In the genomic region with DNA sequence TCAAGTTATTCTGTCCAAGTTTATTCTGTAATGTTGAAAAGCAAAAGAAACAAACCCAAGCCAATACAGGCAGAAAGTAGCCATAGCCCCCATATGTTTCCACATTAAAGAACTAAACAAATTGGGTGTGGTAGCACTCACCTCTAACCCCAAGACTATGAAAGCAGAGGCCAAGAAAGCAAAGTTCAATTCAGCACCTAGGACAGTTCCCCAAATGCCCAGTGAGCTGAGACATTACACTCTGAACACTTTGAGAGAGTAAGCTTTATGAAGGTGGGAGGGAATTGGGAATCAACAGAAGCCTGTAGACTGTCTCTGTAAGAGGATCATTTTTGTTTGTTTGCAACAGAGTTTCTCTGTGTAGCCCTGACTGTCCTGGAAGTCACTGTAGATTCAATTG, we compare ENCODE assay signal across 11 mouse cellular contexts.
DNase-seq lines count a peak whose midpoint lies in the region; ATAC-seq and TF ChIP-seq lines count a peak whose summit lies in the region.
"Had no signal": no experiment of that assay in that cellular context is flagged by ENCODE, and none has a peak within 500 bp of the region (broad histone marks: within the 10 kb centered on the region; RNA-seq: fewer than 3 reads in every experiment).

No protein-coding gene starts in this region.

- no peak for ATAC-seq in kidney, embryonic 16.5 days (ENCODE audit: low FRiP score, low TSS enrichment)
- no peak for ATAC-seq in intestine, postnatal 0 days
- ATAC-seq: Patski had no signal

- TF ChIP-seq CTCF in intestine, postnatal 0 days (IDR thresholded peaks at IDR 0.05; ENCODE audit: low read depth), result no peak

- H3K4me1 ChIP-seq in kidney, embryonic 16.5 days (ENCODE audit: insufficient read depth, low read length), result no peaks in the 10 kb centered on the region
- H3K4me1 ChIP-seq in limb, embryonic 10.5 days, result no peaks in the 10 kb centered on the region
- H3K4me1 ChIP-seq in intestine, postnatal 0 days (replicated peaks; ENCODE audit: control insufficient read depth, insufficient read depth, low read length), result no peaks in the 10 kb centered on the region

- H3K27me3 ChIP-seq in kidney, embryonic 16.5 days (ENCODE audit: insufficient read depth, low read length), result no peaks in the 10 kb centered on the region
- H3K27me3 ChIP-seq in limb, embryonic 10.5 days (ENCODE audit: low read depth, poor library complexity, severe bottlenecking), result no peaks in the 10 kb centered on the region
- H3K27me3 ChIP-seq in intestine, postnatal 0 days (replicated peaks; ENCODE audit: control insufficient read depth, insufficient read depth, low read length), result no peaks in the 10 kb centered on the region
- H3K27me3 ChIP-seq: Patski had no signal

- no peak overlapping the region for H3K4me3 ChIP-seq in kidney, embryonic 16.5 days (ENCODE audit: low read length)
- H3K4me3 ChIP-seq in limb, embryonic 10.5 days, result no peak overlapping the region
- H3K4me3 ChIP-seq in intestine, postnatal 0 days (ENCODE audit: low read depth, low read length), result no peak overlapping the region

- no peaks in the 10 kb centered on the region for H3K36me3 ChIP-seq in kidney, embryonic 16.5 days (ENCODE audit: insufficient read depth, low read length)
- no peaks in the 10 kb centered on the region for H3K36me3 ChIP-seq in limb, embryonic 10.5 days
- H3K36me3 ChIP-seq in intestine, postnatal 0 days (ENCODE audit: control insufficient read depth, insufficient read depth), result no peaks in the 10 kb centered on the region

- DNase-seq in kidney, adult 18-20 months, result peak; percentile 17
- DNase-seq in B cell, adult 2 months, result peak; percentile 20 to 29
- peak; percentile 43 for DNase-seq in c-Kit-positive CD71-positive TER-119-negative erythroid progenitor cells, embryonic 14.5 days (ENCODE audit: low read depth)
- peak; percentile 41 for DNase-seq in limb, embryonic 10.5 days (ENCODE audit: low spot score)
- no peak for DNase-seq in heart, postnatal 4 days
- no peak for DNase-seq in left cerebral cortex, adult 9 months (ENCODE audit: low spot score in 2 of 2)
- DNase-seq: lung, postnatal 10 days had no signal

- H3K27ac ChIP-seq in kidney, embryonic 16.5 days (ENCODE audit: low read length), result no peak overlapping the region
- H3K27ac ChIP-seq in limb, embryonic 10.5 days, result no peak overlapping the region
- no peak overlapping the region for H3K27ac ChIP-seq in intestine, postnatal 0 days (ENCODE audit: low read depth, low read length)

- H3K4me2 ChIP-seq in kidney, embryonic 16.5 days (replicated peaks; ENCODE audit: low read depth, low read length), result no peak overlapping the region
- H3K4me2 ChIP-seq in intestine, postnatal 0 days (replicated peaks; ENCODE audit: low read depth), result no peak overlapping the region
- H3K4me2 ChIP-seq: heart, embryonic 11.5 days had no signal

- H3K9me3 ChIP-seq in kidney, embryonic 16.5 days (ENCODE audit: low read length), result no peaks in the 10 kb centered on the region
- H3K9me3 ChIP-seq in limb, embryonic 10.5 days (replicated peaks), result no peaks in the 10 kb centered on the region
- H3K9me3 ChIP-seq in intestine, postnatal 0 days (ENCODE audit: control insufficient read depth), result no peaks in the 10 kb centered on the region

- H3K9ac ChIP-seq in kidney, embryonic 16.5 days (replicated peaks; ENCODE audit: low read length), result no peak overlapping the region
- no peak overlapping the region for H3K9ac ChIP-seq in intestine, postnatal 0 days (ENCODE audit: low read depth, low read length)

Comparison
In these comparisons a context has a peak if more than half of its experiments do, and no peak if none do; other contexts are left out.
1. DNase-seq: peak in kidney, adult 18-20 months (single experiment), B cell, adult 2 months (2 of 2), c-Kit-positive CD71-positive TER-119-negative erythroid progenitor cells, embryonic 14.5 days (single experiment) and limb, embryonic 10.5 days (single experiment); none in heart, postnatal 4 days (single experiment) and left cerebral cortex, adult 9 months (0 of 2).